ENCODE assay signal across 23 mouse cellular contexts in the genomic region with DNA sequence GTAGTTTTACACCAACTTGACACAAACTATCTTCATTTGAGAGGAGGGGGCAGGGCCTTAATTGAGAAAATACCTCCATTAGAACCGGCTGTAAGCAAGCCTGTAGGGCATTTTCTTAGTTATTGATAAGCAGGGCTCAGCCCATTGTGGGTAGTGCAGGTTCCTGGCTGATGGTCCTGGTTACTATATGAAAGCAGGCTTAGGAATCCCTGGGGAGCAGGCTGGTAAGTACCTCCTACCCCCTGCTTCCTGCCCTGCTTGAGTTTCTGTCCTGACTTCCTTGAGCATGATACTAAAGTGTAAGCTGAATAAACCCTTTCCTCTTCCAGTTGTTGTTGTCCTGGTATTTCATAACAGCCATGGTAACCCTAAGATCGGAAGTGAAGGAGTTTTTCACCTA.
"Had no signal": no experiment of that assay in that cellular context is flagged by ENCODE, and none has a peak within 500 bp of the region (broad histone marks: within the 10 kb centered on the region; RNA-seq: fewer than 3 reads in every experiment).

No protein-coding gene starts in this region.

- H3K9me3 ChIP-seq: liver, embryonic 12.5 days; megakaryocyte, embryonic 14.5 days; midbrain, embryonic 12.5 days; neural tube, embryonic 13.5 days; neural tube, embryonic 15.5 days; stomach, embryonic 15.5 days had no signal

- H3K27ac ChIP-seq: liver, embryonic 12.5 days; liver, embryonic 14.5 days; macrophage; midbrain, embryonic 12.5 days; neural tube, embryonic 13.5 days; neural tube, embryonic 15.5 days; stomach, embryonic 15.5 days; stomach, postnatal 0 days had no signal

- ATAC-seq: liver, embryonic 12.5 days; midbrain, embryonic 16.5 days had no signal

- H3K4me1 ChIP-seq: liver, embryonic 12.5 days; megakaryocyte, embryonic 14.5 days; midbrain, embryonic 12.5 days had no signal

- H3K27me3 ChIP-seq: liver, embryonic 12.5 days; megakaryocyte, embryonic 14.5 days; midbrain, embryonic 12.5 days; neural tube, embryonic 13.5 days; neural tube, embryonic 15.5 days; stomach, embryonic 15.5 days had no signal

- H3K4me2 ChIP-seq: liver, embryonic 12.5 days; lung, embryonic 14.5 days; midbrain, embryonic 12.5 days; neural tube, embryonic 13.5 days; neural tube, embryonic 15.5 days; stomach, embryonic 15.5 days had no signal

- H3K9ac ChIP-seq: liver, embryonic 12.5 days; liver, embryonic 14.5 days; lung, embryonic 14.5 days; midbrain, embryonic 12.5 days; neural tube, embryonic 13.5 days; neural tube, embryonic 15.5 days; stomach, embryonic 15.5 days had no signal

- DNase-seq: lung, adult 18-20 months; lung, embryonic 14.5 days; lung, postnatal 14 days; lung, postnatal 36 days; midbrain, embryonic 14.5 days; retina, postnatal 1 day; right cerebral cortex, adult 18-20 months; right cerebral cortex, postnatal 25 days; right cerebral cortex, postnatal 4 days; thymus, adult 2 months; thymus, postnatal 25 days; thymus, postnatal 4 days had no signal

- H3K36me3 ChIP-seq: liver, embryonic 12.5 days; midbrain, embryonic 12.5 days; neural tube, embryonic 13.5 days; neural tube, embryonic 15.5 days; stomach, embryonic 15.5 days had no signal

- H3K4me3 ChIP-seq: liver, embryonic 12.5 days; megakaryocyte, embryonic 14.5 days; midbrain, embryonic 12.5 days; myocyte; neural tube, embryonic 13.5 days; neural tube, embryonic 15.5 days; stomach, embryonic 15.5 days had no signal
